Mouse (Mus musculus): ENCODE measurements around the gene Napsa. TPM values are rescaled to one million over a fixed set of nuclear protein-coding genes. Genes with fewer than 3 reads are reported as not detected.

The Napsa gene
- polyA plus RNA-seq, 1 experiment from 2014 or later: 3.1 TPM

- H3K27me3 ChIP-seq (replicated peaks): peaks cover 11% of the 10 kb centered on the region
- H3K4me3 ChIP-seq: no peak overlapping the region
- H3K4me1 ChIP-seq: no peaks in the 10 kb centered on the region
- WGBS (ENCODE audit: insufficient replicate concordance): 59% methylated on average over 3 of the region's 3 CpGs
- no peak for ATAC-seq
- H3K27ac ChIP-seq: no peak overlapping the region
- H3K9ac ChIP-seq: no peak overlapping the region
- 0 out of 2 replicates have a peak, but pooled peaks cover 3% of the 10 kb centered on the region for H3K9me3 ChIP-seq (replicated peaks)
- H3K4me2 ChIP-seq: no peak overlapping the region
- no peaks in the 10 kb centered on the region for H3K36me3 ChIP-seq
Observed at GRCm38 (mm10) chr7:44624543-44624826, 52.3 kb downstream of the Napsa start.

GRCm38 (mm10) chr7:44624828-44625227 lies 52.6 kb downstream of the Napsa start:
- WGBS (ENCODE audit: insufficient replicate concordance): 44% methylated on average over 14 of the region's 14 CpGs
- no peak overlapping the region for H3K27ac ChIP-seq
- H3K4me3 ChIP-seq: no peak overlapping the region
- no peak for ATAC-seq
- no peak overlapping the region for H3K4me2 ChIP-seq
- H3K36me3 ChIP-seq: no peaks in the 10 kb centered on the region
- H3K27me3 ChIP-seq (replicated peaks): peaks cover 13% of the 10 kb centered on the region
- H3K4me1 ChIP-seq: no peaks in the 10 kb centered on the region
- 0 out of 2 replicates have a peak, but pooled peaks cover 3% of the 10 kb centered on the region for H3K9me3 ChIP-seq (replicated peaks)
- H3K9ac ChIP-seq: no peak overlapping the region

- H3K4me3 ChIP-seq: no peak overlapping the region
- H3K27ac ChIP-seq: no peak overlapping the region
- 0 out of 2 replicates have a peak, but pooled peaks cover 3% of the 10 kb centered on the region for H3K9me3 ChIP-seq (replicated peaks)
- H3K4me2 ChIP-seq: no peak overlapping the region
- H3K4me1 ChIP-seq: no peaks in the 10 kb centered on the region
- no peak for ATAC-seq
- WGBS (ENCODE audit: insufficient replicate concordance): 68% methylated on average over 13 of the region's 13 CpGs
- H3K9ac ChIP-seq: no peak overlapping the region
- H3K36me3 ChIP-seq: no peaks in the 10 kb centered on the region
- peaks cover 18% of the 10 kb centered on the region for H3K27me3 ChIP-seq (replicated peaks)
Observed at GRCm38 (mm10) chr7:44625241-44626067, 53.3 kb downstream of the Napsa start.

- Histone ChIP-seq H3K9ac (no peak overlapping the region), H3K27me3 (replicated peaks) (peaks cover 21% of the 10 kb centered on the region), H3K4me1 (no peaks in the 10 kb centered on the region), H3K9me3 (replicated peaks) (0 out of 2 replicates have a peak, but pooled peaks cover 3% of the 10 kb centered on the region), H3K27ac (no peak overlapping the region), H3K4me3 (no peak overlapping the region), H3K4me2 (no peak overlapping the region), H3K36me3 (no peaks in the 10 kb centered on the region)
- ATAC-seq: no peak
- WGBS (ENCODE audit: insufficient replicate concordance): 26% methylated on average over 1 of the region's 1 CpGs
Observed at GRCm38 (mm10) chr7:44626068-44626385, 53.8 kb downstream of the Napsa start.

GRCm38 (mm10) chr7:44626966-44627365 lies 54.8 kb downstream of the Napsa start:
- H3K36me3 ChIP-seq: no peaks in the 10 kb centered on the region
- H3K27ac ChIP-seq: no peak overlapping the region
- H3K27me3 ChIP-seq (replicated peaks): peaks cover 23% of the 10 kb centered on the region
- ATAC-seq: no peak
- 76% methylated on average over 11 of the region's 13 CpGs for WGBS (ENCODE audit: insufficient replicate concordance)
- no peak overlapping the region for H3K4me2 ChIP-seq
- H3K9ac ChIP-seq: no peak overlapping the region
- H3K4me1 ChIP-seq: no peaks in the 10 kb centered on the region
- H3K9me3 ChIP-seq (replicated peaks): 0 out of 2 replicates have a peak, but pooled peaks cover 3% of the 10 kb centered on the region
- no peak overlapping the region for H3K4me3 ChIP-seq

- 69% methylated on average over 15 of the region's 15 CpGs for WGBS (ENCODE audit: insufficient replicate concordance)
- Histone ChIP-seq H3K27ac (no peak overlapping the region), H3K4me3 (no peak overlapping the region), H3K9ac (no peak overlapping the region), H3K4me2 (no peak overlapping the region), H3K4me1 (no peaks in the 10 kb centered on the region), H3K9me3 (replicated peaks) (no peaks in the 10 kb centered on the region), H3K36me3 (no peaks in the 10 kb centered on the region), H3K27me3 (replicated peaks) (peaks cover 39% of the 10 kb centered on the region)
- ATAC-seq: no peak
Observed at GRCm38 (mm10) chr7:44628402-44629034, 56.3 kb downstream of the Napsa start.

- WGBS (ENCODE audit: insufficient replicate concordance): 54% methylated on average over 13 of the region's 13 CpGs
- no peak overlapping the region for H3K9ac ChIP-seq
- H3K27me3 ChIP-seq (replicated peaks): peaks cover 45% of the 10 kb centered on the region
- no peak overlapping the region for H3K27ac ChIP-seq
- no peak overlapping the region for H3K4me2 ChIP-seq
- no peaks in the 10 kb centered on the region for H3K36me3 ChIP-seq
- no peak for ATAC-seq
- H3K4me1 ChIP-seq: no peaks in the 10 kb centered on the region
- H3K4me3 ChIP-seq: no peak overlapping the region
- no peaks in the 10 kb centered on the region for H3K9me3 ChIP-seq (replicated peaks)
Observed at GRCm38 (mm10) chr7:44630437-44630836, 58.3 kb downstream of the Napsa start.

GRCm38 (mm10) chr7:44632676-44633075 lies 60.5 kb downstream of the Napsa start:
- Histone ChIP-seq H3K4me2 (no peak overlapping the region), H3K36me3 (no peaks in the 10 kb centered on the region), H3K27me3 (replicated peaks) (peaks cover 49% of the 10 kb centered on the region), H3K4me3 (no peak overlapping the region), H3K9ac (no peak overlapping the region), H3K9me3 (replicated peaks) (no peaks in the 10 kb centered on the region), H3K4me1 (no peaks in the 10 kb centered on the region), H3K27ac (no peak overlapping the region)
- no peak for ATAC-seq
- 30% methylated on average over 13 of the region's 13 CpGs for WGBS (ENCODE audit: insufficient replicate concordance)

- no peak overlapping the region for H3K27ac ChIP-seq
- H3K9me3 ChIP-seq (replicated peaks): no peaks in the 10 kb centered on the region
- WGBS (ENCODE audit: insufficient replicate concordance): 14% methylated on average over 15 of the region's 15 CpGs
- peaks cover 56% of the 10 kb centered on the region for H3K27me3 ChIP-seq (replicated peaks)
- no peak overlapping the region for H3K4me2 ChIP-seq
- H3K4me1 ChIP-seq: no peaks in the 10 kb centered on the region
- H3K9ac ChIP-seq: no peak overlapping the region
- ATAC-seq: no peak
- H3K36me3 ChIP-seq: no peaks in the 10 kb centered on the region
- H3K4me3 ChIP-seq: no peak overlapping the region
Observed at GRCm38 (mm10) chr7:44633407-44633806, 61.2 kb downstream of the Napsa start.

Small RNA genes lying within 50 kb of the gene (microRNA-seq; reads per million reads assigned to microRNA genes)
- gene Mir7053: 1.1 reads per million

Other genes with a start within 250 kb of the Napsa start
- gene Syt3, start 188.3 kb upstream of the Napsa start, polyA plus RNA-seq (2016; fragmentation: Nextera tagmentation; extraction: Ambion mirVana): 0.05 and 0.11 TPM in 2 replicates
- 0.38 TPM in 1 of 2 replicates, not detected in the other for gene 1700008O03Rik, start 186.6 kb upstream of the Napsa start, polyA plus RNA-seq (2016; fragmentation: Nextera tagmentation; extraction: Ambion mirVana)
- 0.07 TPM in 1 of 2 replicates, not detected in the other for gene Lrrc4b, start 143.4 kb upstream of the Napsa start, polyA plus RNA-seq (2016; fragmentation: Nextera tagmentation; extraction: Ambion mirVana)
- gene Aspdh, start 107.0 kb upstream of the Napsa start, polyA plus RNA-seq (2016; fragmentation: Nextera tagmentation; extraction: Ambion mirVana): 5.5 and 6.4 TPM in 2 replicates
- 189 and 194 TPM in 2 replicates for gene Josd2, start 104.4 kb upstream of the Napsa start, polyA plus RNA-seq (2016; fragmentation: Nextera tagmentation; extraction: Ambion mirVana)
- 70.6 and 74.8 TPM in 2 replicates for gene Emc10, start 75.9 kb upstream of the Napsa start, polyA plus RNA-seq (2016; fragmentation: Nextera tagmentation; extraction: Ambion mirVana)
- gene Fam71e1, start 75.8 kb upstream of the Napsa start, polyA plus RNA-seq (2016; fragmentation: Nextera tagmentation; extraction: Ambion mirVana): 2.8 and 3.3 TPM in 2 replicates
- not detected in 2 replicates for gene Mybpc2, start 47.7 kb upstream of the Napsa start, polyA plus RNA-seq (2016; fragmentation: Nextera tagmentation; extraction: Ambion mirVana)
- gene Spib, start 40.3 kb upstream of the Napsa start, polyA plus RNA-seq (2016; fragmentation: Nextera tagmentation; extraction: Ambion mirVana): 0.08 TPM in 1 of 2 replicates, not detected in the other
- gene Pold1, start 23.5 kb upstream of the Napsa start, polyA plus RNA-seq (2016; fragmentation: Nextera tagmentation; extraction: Ambion mirVana): 94.2 and 94.3 TPM in 2 replicates
- gene Nr1h2, start 18.4 kb upstream of the Napsa start, polyA plus RNA-seq (2016; fragmentation: Nextera tagmentation; extraction: Ambion mirVana): 51.9 and 54.1 TPM in 2 replicates
- gene Kcnc3, start 18.3 kb downstream of the Napsa start, polyA plus RNA-seq (2016; fragmentation: Nextera tagmentation; extraction: Ambion mirVana): 0.13 and 0.24 TPM in 2 replicates
- 0.13 and 0.35 TPM in 2 replicates for gene Myh14, start 98.5 kb downstream of the Napsa start, polyA plus RNA-seq (2016; fragmentation: Nextera tagmentation; extraction: Ambion mirVana)
- gene Izumo2, start 136.4 kb downstream of the Napsa start, polyA plus RNA-seq (2016; fragmentation: Nextera tagmentation; extraction: Ambion mirVana): not detected in 2 replicates
- gene Vrk3, start 176.0 kb downstream of the Napsa start, polyA plus RNA-seq (2016; fragmentation: Nextera tagmentation; extraction: Ambion mirVana): 31.0 and 31.7 TPM in 2 replicates
- gene Zfp473, start 178.7 kb downstream of the Napsa start, polyA plus RNA-seq (2016; fragmentation: Nextera tagmentation; extraction: Ambion mirVana): 1.7 and 1.9 TPM in 2 replicates
- gene Nup62, start 243.7 kb downstream of the Napsa start, polyA plus RNA-seq (2016; fragmentation: Nextera tagmentation; extraction: Ambion mirVana): 82.6 and 84.9 TPM in 2 replicates
- 0.59 and 0.64 TPM in 2 replicates for gene Il4i1, start 244.0 kb downstream of the Napsa start, polyA plus RNA-seq (2016; fragmentation: Nextera tagmentation; extraction: Ambion mirVana)
- 5.4 and 5.7 TPM in 2 replicates for gene Atf5, start 244.3 kb downstream of the Napsa start, polyA plus RNA-seq (2016; fragmentation: Nextera tagmentation; extraction: Ambion mirVana)